Mouse (Mus musculus) cortical plate, adult 2 months (tissue): ENCODE data around the gene Syt7. TPM values are rescaled to one million over a fixed set of nuclear protein-coding genes. Genes with fewer than 3 reads are reported as not detected.

Source experiments
- H3K27ac ChIP-seq: fragments of 200-500 bp; 2 replicates; pipeline ENCODE4 v1.5.1; 2012; ENCODE audit warnings: low read length, control low read depth, inconsistent platforms; ENCODE audit not compliant: insufficient read depth
- H3K4me1 ChIP-seq: fragments of 200-500 bp; 2 replicates; pipeline ENCODE4 v1.6.1; 2011; ENCODE audit warnings: low read length; ENCODE audit not compliant: control insufficient read depth, insufficient read depth
- H3K4me3 ChIP-seq: fragments of 200-500 bp; 2 replicates; pipeline ENCODE4 v1.5.1; 2011; ENCODE audit warnings: mild to moderate bottlenecking, low read length, control low read depth; ENCODE audit not compliant: insufficient read depth
- CTCF ChIP-seq: fragments of 200-500 bp; IDR thresholded peaks from 2 replicates; pipeline ENCODE4 v1.5.1; 2011; ENCODE audit warnings: mild to moderate bottlenecking, control low read depth, low read length; ENCODE audit not compliant: insufficient read depth; ENCODE audit errors: extremely low read depth
- POLR2A ChIP-seq: fragments of 200-500 bp; IDR thresholded peaks from 2 replicates; pipeline ENCODE4 v1.6.1; 2011; ENCODE audit warnings: mild to moderate bottlenecking, low read length, control low read depth; ENCODE audit not compliant: insufficient read depth; ENCODE audit errors: extremely low read depth
- polyA plus RNA-seq: library from polyadenylated mRNA; depleted of rRNA; stranded (reverse); fragments of >200 nt; gene quantifications from 2 replicates; pipeline ENCODE4 v1.2.3, GENCODE M21; 2012

The Syt7 gene
- polyA plus RNA-seq, 1 experiment = 213 TPM

- peak overlapping the region; percentile 93 for H3K27ac ChIP-seq
- H3K4me3 ChIP-seq = no peak overlapping the region
- H3K4me1 ChIP-seq = peaks cover 15% of the 10 kb centered on the region
- TF ChIP-seq POLR2A = peak; percentile 63
- TF ChIP-seq CTCF = no peak
Observed at GRCm38 (mm10) chr19:10398296-10398695, 9.4 kb downstream of the Syt7 start.

GRCm38 (mm10) chr19:10402771-10403494 lies 14.0 kb downstream of the Syt7 start:
- TF ChIP-seq CTCF = peak; percentile 43
- no peak for TF ChIP-seq POLR2A
- H3K27ac ChIP-seq = 0 out of 2 replicates have a peak overlapping the region, but pooled peaks have one; percentile 42
- H3K4me3 ChIP-seq = no peak overlapping the region
- peaks cover 24% of the 10 kb centered on the region for H3K4me1 ChIP-seq

- TF ChIP-seq CTCF (no peak), POLR2A (no peak)
- Histone ChIP-seq H3K4me1 (peaks cover 20% of the 10 kb centered on the region), H3K27ac (peak overlapping the region; percentile 43), H3K4me3 (no peak overlapping the region)
Observed at GRCm38 (mm10) chr19:10403593-10404380, 14.9 kb downstream of the Syt7 start.

- peak overlapping the region; percentile 43; the same call in 1 of the 2 replicates for H3K27ac ChIP-seq
- H3K4me3 ChIP-seq = no peak overlapping the region
- peaks cover 23% of the 10 kb centered on the region for H3K4me1 ChIP-seq
- TF ChIP-seq POLR2A (no peak), CTCF (no peak)
Observed at GRCm38 (mm10) chr19:10404424-10404823, 15.5 kb downstream of the Syt7 start.

- Histone ChIP-seq H3K4me1 (peaks cover 20% of the 10 kb centered on the region), H3K4me3 (no peak overlapping the region), H3K27ac (peak overlapping the region; percentile 86)
- TF ChIP-seq POLR2A = no peak
- TF ChIP-seq CTCF = no peak
Observed at GRCm38 (mm10) chr19:10404911-10405310, 16.0 kb downstream of the Syt7 start.

- Histone ChIP-seq H3K4me3 (no peak overlapping the region), H3K4me1 (peaks cover 24% of the 10 kb centered on the region), H3K27ac (no peak overlapping the region)
- TF ChIP-seq POLR2A (no peak), CTCF (no peak)
Observed at GRCm38 (mm10) chr19:10413701-10414242, 24.9 kb downstream of the Syt7 start.

- TF ChIP-seq CTCF = no peak
- TF ChIP-seq POLR2A = no peak
- H3K4me3 ChIP-seq = no peak overlapping the region
- peaks cover 21% of the 10 kb centered on the region for H3K4me1 ChIP-seq
- H3K27ac ChIP-seq = no peak overlapping the region
Observed at GRCm38 (mm10) chr19:10415508-10415907, 26.6 kb downstream of the Syt7 start.

GRCm38 (mm10) chr19:10416889-10417288 lies 28.0 kb downstream of the Syt7 start:
- no peak for TF ChIP-seq POLR2A
- TF ChIP-seq CTCF = no peak
- H3K27ac ChIP-seq = no peak overlapping the region
- H3K4me1 ChIP-seq = peaks cover 19% of the 10 kb centered on the region
- no peak overlapping the region for H3K4me3 ChIP-seq

- no peak for TF ChIP-seq POLR2A
- no peak for TF ChIP-seq CTCF
- Histone ChIP-seq H3K4me1 (peaks cover 16% of the 10 kb centered on the region), H3K4me3 (no peak overlapping the region), H3K27ac (no peak overlapping the region)
Observed at GRCm38 (mm10) chr19:10417436-10417835, 28.5 kb downstream of the Syt7 start.
